ENCODE assay signal across 8 mouse cellular contexts in genomic region chr7:27166229-27166613, GRCm38 (mm10). TPM values are rescaled to one million over a fixed set of nuclear protein-coding genes. Genes with fewer than 3 reads are reported as not detected.
A peak's percentile ranks its signal among the peaks of the same experiment; 100 is the strongest.
DNase-seq lines count a peak whose midpoint lies in the region; ATAC-seq and TF ChIP-seq lines count a peak whose summit lies in the region.

No protein-coding gene starts in this region.

- peak; percentile 67 for ATAC-seq in hindbrain, postnatal 0 days

- H3K4me3 ChIP-seq in hindbrain, postnatal 0 days (ENCODE audit: low read length) = peak overlapping the region; percentile 70
- peak overlapping the region; percentile 86 for H3K4me3 ChIP-seq in midbrain, embryonic 10.5 days
- H3K4me3 ChIP-seq in spleen, adult 2 months (ENCODE audit: extremely low read depth, insufficient read depth, insufficient read length) = peak overlapping the region; percentile 79

- TF ChIP-seq CTCF in hindbrain, postnatal 0 days (IDR thresholded peaks at IDR 0.05; ENCODE audit: low read depth) = no peak
- no peak for TF ChIP-seq CTCF in spleen, adult 2 months (IDR thresholded peaks at IDR 0.05; ENCODE audit: extremely low read depth, insufficient read depth, insufficient read length, insufficient replicate concordance)

- 0% methylated on average over 10 of the region's 43 CpGs for WGBS in hindbrain, postnatal 0 days
- 1% methylated on average over 38 of the region's 43 CpGs for WGBS in midbrain, embryonic 10.5 days
- WGBS in spleen, adult 2 months = 1% methylated on average over 31 of the region's 43 CpGs

- peak; percentile 82 for DNase-seq in layer of hippocampus, adult 11-12 months (ENCODE audit: low spot score)
- no peak for DNase-seq in layer of hippocampus, adult 9-10 months (ENCODE audit: low spot score)
- peak; percentile 65 to 79 for DNase-seq in cerebellum, postnatal 4 days (ENCODE audit: low spot score in 2 of 2)
- DNase-seq in gastrocnemius, adult 8-10 months (ENCODE audit: low spot score in 2 of 2) = peak; percentile 77 to 87
- peak; percentile 87 for DNase-seq in hindbrain, postnatal 0 days (ENCODE audit: low spot score)
- DNase-seq in left cerebral cortex, postnatal 4 days = peak; percentile 88
- peak; percentile 87 for DNase-seq in midbrain, embryonic 10.5 days (ENCODE audit: low spot score)
- DNase-seq in spleen, adult 2 months (ENCODE audit: low read depth in 1 of 2, low spot score in 2 of 2) = peak; percentile 62 to 84

- H3K27ac ChIP-seq in hindbrain, postnatal 0 days = peak overlapping the region; percentile 98
- peak overlapping the region; percentile 98 for H3K27ac ChIP-seq in midbrain, embryonic 10.5 days (replicated peaks)
- H3K27ac ChIP-seq in spleen, adult 2 months (ENCODE audit: insufficient read depth, low read length) = peak overlapping the region; percentile 99

- H3K9ac ChIP-seq in hindbrain, postnatal 0 days (replicated peaks; ENCODE audit: low read length) = peak overlapping the region; percentile 84

- H3K4me2 ChIP-seq in hindbrain, postnatal 0 days (ENCODE audit: low read depth, low read length) = peak overlapping the region; percentile 87

- intact Hi-C loops in left cerebral cortex, postnatal 4 days (cut with DNase I) = no loop called here

- H3K36me3 ChIP-seq in hindbrain, postnatal 0 days (ENCODE audit: insufficient read depth, low read length) = no peaks in the 10 kb centered on the region
- H3K36me3 ChIP-seq in midbrain, embryonic 10.5 days = peaks cover 53% of the 10 kb centered on the region
- H3K36me3 ChIP-seq in spleen, adult 2 months (ENCODE audit: control insufficient read depth, insufficient read depth, low read length) = peaks cover 14% of the 10 kb centered on the region

- no peaks in the 10 kb centered on the region for H3K9me3 ChIP-seq in hindbrain, postnatal 0 days (ENCODE audit: low read length)
- no peaks in the 10 kb centered on the region for H3K9me3 ChIP-seq in midbrain, embryonic 10.5 days (replicated peaks)

- no peaks in the 10 kb centered on the region for H3K27me3 ChIP-seq in hindbrain, postnatal 0 days (ENCODE audit: insufficient read depth, low read length)
- H3K27me3 ChIP-seq in midbrain, embryonic 10.5 days (ENCODE audit: low read depth, poor library complexity, severe bottlenecking) = no peaks in the 10 kb centered on the region
- no peaks in the 10 kb centered on the region for H3K27me3 ChIP-seq in spleen, adult 2 months (ENCODE audit: control insufficient read depth, insufficient read depth, low read length)

- TF ChIP-seq POLR2A in spleen, adult 2 months (IDR thresholded peaks at IDR 0.05; ENCODE audit: low read depth, low read length) = peak; percentile 20; the same call in 1 of the 2 replicates

- peaks cover 33% of the 10 kb centered on the region for H3K4me1 ChIP-seq in hindbrain, postnatal 0 days (ENCODE audit: insufficient read depth, low read length)
- peaks cover 54% of the 10 kb centered on the region for H3K4me1 ChIP-seq in midbrain, embryonic 10.5 days
- peaks cover 32% of the 10 kb centered on the region for H3K4me1 ChIP-seq in spleen, adult 2 months (ENCODE audit: control insufficient read depth, insufficient read depth, insufficient read length)

RNA-seq across cellular contexts. Expression of gene Egln2, which starts 0.4 kb away (rescaled TPM):
- 100 to 1,000 TPM; 119 to 120 (median 119) TPM for total RNA-seq in gastrocnemius, adult 8-10 months (2022)
- 116 and 117 TPM in 2 replicates for total RNA-seq in hindbrain, postnatal 0 days (2014; rRNA removed)
- 75.4 and 78.6 TPM in 2 replicates for polyA plus RNA-seq in hindbrain, postnatal 0 days (2015; fragmentation: Nextera tagmentation; extraction: Ambion mirVana)
- 10 to 100 TPM; 89.8 to 91.3 TPM for total RNA-seq in left cerebral cortex, postnatal 4 days (2021)
- polyA plus RNA-seq in midbrain, embryonic 10.5 days (2016; fragmentation: Nextera tagmentation; extraction: Ambion mirVana) = 80.4 and 84.4 TPM in 2 replicates
- polyA plus RNA-seq in spleen, adult 2 months (2012; rRNA removed) = 83.0 and 97.5 TPM in 2 replicates

RNA-seq across cellular contexts. Expression of gene Rab4b, which starts 12.5 kb away (rescaled TPM):
- total RNA-seq in gastrocnemius, adult 8-10 months (2022) = 1 to 10 TPM; 4.3 to 5.8 (median 4.7) TPM
- 66.7 and 76.9 TPM in 2 replicates for total RNA-seq in hindbrain, postnatal 0 days (2014; rRNA removed)
- polyA plus RNA-seq in hindbrain, postnatal 0 days (2015; fragmentation: Nextera tagmentation; extraction: Ambion mirVana) = 125 and 128 TPM in 2 replicates
- 10 to 100 TPM; 86.0 to 89.0 TPM for total RNA-seq in left cerebral cortex, postnatal 4 days (2021)
- 69.0 and 71.0 TPM in 2 replicates for polyA plus RNA-seq in midbrain, embryonic 10.5 days (2016; fragmentation: Nextera tagmentation; extraction: Ambion mirVana)
- polyA plus RNA-seq in spleen, adult 2 months (2012; rRNA removed) = 78.8 and 111 TPM in 2 replicates

RNA-seq across cellular contexts. Expression of gene Cyp2t4, which starts 12.7 kb away (rescaled TPM):
- total RNA-seq in gastrocnemius, adult 8-10 months (2022) = not detected
- total RNA-seq in hindbrain, postnatal 0 days (2014; rRNA removed) = not detected in 2 replicates
- 0.09 and 0.32 TPM in 2 replicates for polyA plus RNA-seq in hindbrain, postnatal 0 days (2015; fragmentation: Nextera tagmentation; extraction: Ambion mirVana)
- total RNA-seq in left cerebral cortex, postnatal 4 days (2021) = not detected
- polyA plus RNA-seq in midbrain, embryonic 10.5 days (2016; fragmentation: Nextera tagmentation; extraction: Ambion mirVana) = 0.12 and 0.19 TPM in 2 replicates
- not detected in 2 replicates for polyA plus RNA-seq in spleen, adult 2 months (2012; rRNA removed)

RNA-seq across cellular contexts. Expression of gene Gm21983, which starts 14.7 kb away (rescaled TPM):
- total RNA-seq in gastrocnemius, adult 8-10 months (2022) = not detected
- not detected in 2 replicates for total RNA-seq in hindbrain, postnatal 0 days (2014; rRNA removed)
- 0.43 and 0.44 TPM in 2 replicates for polyA plus RNA-seq in hindbrain, postnatal 0 days (2015; fragmentation: Nextera tagmentation; extraction: Ambion mirVana)
- not detected for total RNA-seq in left cerebral cortex, postnatal 4 days (2021)
- polyA plus RNA-seq in midbrain, embryonic 10.5 days (2016; fragmentation: Nextera tagmentation; extraction: Ambion mirVana) = not detected in 2 replicates
- not detected in 2 replicates for polyA plus RNA-seq in spleen, adult 2 months (2012; rRNA removed)

RNA-seq across cellular contexts. Expression of gene Mia, which starts 14.7 kb away (rescaled TPM):
- under 1 TPM in 1 of 4 experiments, not detected in 3; 0.75 TPM for total RNA-seq in gastrocnemius, adult 8-10 months (2022)
- total RNA-seq in hindbrain, postnatal 0 days (2014; rRNA removed) = 17.8 and 34.2 TPM in 2 replicates
- 63.6 and 70.1 TPM in 2 replicates for polyA plus RNA-seq in hindbrain, postnatal 0 days (2015; fragmentation: Nextera tagmentation; extraction: Ambion mirVana)
- total RNA-seq in left cerebral cortex, postnatal 4 days (2021) = 1 to 10 TPM; 2.3 to 2.4 TPM
- polyA plus RNA-seq in midbrain, embryonic 10.5 days (2016; fragmentation: Nextera tagmentation; extraction: Ambion mirVana) = 2.1 and 2.2 TPM in 2 replicates
- 1.0 and 2.3 TPM in 2 replicates for polyA plus RNA-seq in spleen, adult 2 months (2012; rRNA removed)
